Mouse (Mus musculus) hindbrain, embryonic 14.5 days (tissue): ENCODE measurements at regions not wholly inside any gene's neighbourhood (a gene's known extent, or its start where the extent isn't known, plus 50 kb on each side); places are given as distances from the start of the nearest gene placed in this dataset.

Source experiments
- ATAC-seq: fragments of 200-750 bp; cut with Nextera tagmentation; 2 replicates; pipeline ENCODE4 v1.8.0; 2017; ENCODE audit warnings: moderate number of reproducible peaks, mild to moderate bottlenecking, moderate TSS enrichment, moderate library complexity; ENCODE audit not compliant: low FRiP score
- DNase-seq: peaks from one replicate; pipeline ENCODE4 v3.0.0-alpha.2; 2015; ENCODE audit warnings: low spot score
- H3K27ac ChIP-seq: fragments of 300-500 bp; sonication (generic); 2 replicates; pipeline ENCODE4 v1.5.1; 2014; ENCODE audit warnings: mild to moderate bottlenecking, moderate library complexity
- H3K27me3 ChIP-seq: fragments of 300-500 bp; sonication (generic); 2 replicates; pipeline ENCODE4 v1.6.1; 2014; ENCODE audit warnings: mild to moderate bottlenecking, low read length, mixed read lengths; ENCODE audit not compliant: control insufficient read depth, insufficient read depth
- H3K36me3 ChIP-seq: fragments of 300-500 bp; sonication (generic); replicated peaks from 2 replicates; pipeline ENCODE4 v1.6.1; 2014; ENCODE audit not compliant: control insufficient read depth, insufficient read depth
- H3K4me1 ChIP-seq: fragments of 300-500 bp; sonication (generic); replicated peaks from 2 replicates; pipeline ENCODE4 v1.6.1; 2014; ENCODE audit warnings: antibody characterized with exemption, low read length, mixed read lengths; ENCODE audit not compliant: control insufficient read depth, insufficient read depth
- H3K4me2 ChIP-seq: fragments of 300-500 bp; sonication (generic); replicated peaks from 2 replicates; pipeline ENCODE4 v1.6.1; 2014; ENCODE audit warnings: mild to moderate bottlenecking, moderate library complexity
- H3K4me3 ChIP-seq: fragments of 300-500 bp; sonication (generic); replicated peaks from 2 replicates; pipeline ENCODE4 v1.5.1; 2014; ENCODE audit warnings: mild to moderate bottlenecking, low read length
- H3K9ac ChIP-seq: fragments of 300-500 bp; sonication (generic); 2 replicates; pipeline ENCODE4 v1.6.1; 2014
- H3K9me3 ChIP-seq: fragments of 300-500 bp; sonication (generic); 2 replicates; pipeline ENCODE4 v1.6.1; 2016; ENCODE audit warnings: low read length; ENCODE audit not compliant: control insufficient read depth
- WGBS: fragments of 180-500 bp; shearing (Covaris S2); extraction: QIAGEN DNeasy Blood & Tissue Kit; methylation state at CpG from one replicate; pipeline ENCODE4 v1.1.7; 2014; 5-methylcytosine and 5-hydroxymethylcytosine counted together

DNA sequence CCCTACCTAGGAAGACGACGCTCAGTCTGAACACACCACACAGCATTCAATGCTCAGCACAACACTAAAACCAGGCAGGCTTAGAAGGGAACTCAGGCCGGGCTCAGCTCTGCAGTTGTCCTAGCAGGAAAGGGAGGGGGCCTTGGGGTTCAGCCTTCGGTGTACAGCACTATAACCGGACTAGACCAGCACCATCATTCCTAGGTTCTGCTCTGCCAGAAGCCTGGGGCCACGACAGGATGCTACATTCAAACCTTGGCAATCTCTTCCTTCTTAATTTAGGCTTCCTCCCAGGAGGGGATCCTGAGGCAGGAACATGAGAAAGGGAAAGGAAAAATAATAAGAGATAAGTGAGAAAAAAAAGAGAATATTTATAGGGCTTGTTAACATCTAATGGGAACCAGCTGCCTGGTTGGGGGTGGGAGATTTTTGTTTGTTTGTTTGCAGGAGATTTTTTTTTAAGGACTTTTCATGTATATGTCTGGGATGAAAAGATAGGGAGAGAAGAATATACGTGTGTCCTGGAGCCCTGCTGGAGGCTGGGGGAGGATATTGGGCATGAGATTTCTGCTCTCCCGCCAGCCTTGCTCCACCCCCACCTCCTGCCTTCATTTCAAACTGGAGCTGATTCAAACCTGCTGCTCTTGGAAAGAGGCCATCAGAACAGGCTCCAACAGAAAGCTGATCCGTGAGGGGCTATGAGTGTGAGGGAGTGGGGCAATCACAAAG, 73.8 kb upstream of the Boc start:
- WGBS: 31% methylated on average over 9 of the region's 9 CpGs
- DNase-seq: peak; percentile 75

DNA sequence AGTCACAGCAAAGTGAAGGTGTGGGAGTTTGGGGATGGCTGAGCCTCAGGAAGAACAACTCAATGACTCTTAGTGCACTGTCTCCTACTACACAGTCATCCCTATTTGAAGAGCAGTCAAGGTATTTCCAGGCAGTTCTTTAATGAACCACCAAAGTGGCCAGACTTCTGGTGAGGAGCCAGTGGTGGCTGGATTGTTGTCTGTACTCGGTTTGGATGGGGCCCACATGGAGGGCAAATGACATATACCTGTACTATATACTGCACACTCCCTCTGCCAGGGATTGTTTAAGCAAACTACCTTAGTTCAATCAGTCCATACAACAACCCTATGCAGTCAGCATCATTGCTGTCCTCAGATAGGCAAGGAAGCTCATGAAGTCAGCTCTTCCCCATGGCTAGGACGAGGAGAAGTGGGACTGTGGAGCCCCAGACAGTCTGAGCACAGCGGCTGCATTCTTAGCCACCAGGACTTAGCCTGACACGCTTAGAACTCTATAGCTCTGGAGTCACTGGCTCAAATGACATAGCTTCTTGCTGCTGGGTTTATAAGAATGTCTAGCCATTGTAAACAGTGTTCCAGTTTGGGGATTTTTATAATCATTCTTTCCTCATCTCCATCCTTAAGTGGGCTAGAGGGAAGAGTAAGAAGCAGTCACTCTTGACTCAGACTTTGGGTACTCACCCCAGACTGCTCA, 72.8 kb upstream of the Boc start:
- ATAC-seq (no peak), DNase-seq (no peak)
- H3K4me2 ChIP-seq: no peak overlapping the region
- no peak overlapping the region for H3K4me3 ChIP-seq
- H3K9ac ChIP-seq: no peak overlapping the region
- peak overlapping the region; percentile 66 for H3K27ac ChIP-seq
- H3K4me1 ChIP-seq: peaks cover 17% of the 10 kb centered on the region; the same call in 1 of the 2 replicates
- H3K36me3 ChIP-seq: no peaks in the 10 kb centered on the region
- WGBS: 83% methylated on average over 4 of the region's 4 CpGs
- H3K27me3 ChIP-seq: no peaks in the 10 kb centered on the region
- no peaks in the 10 kb centered on the region for H3K9me3 ChIP-seq

More for the DNA sequence above, 73.8 kb upstream of the Boc start:
- H3K4me3 ChIP-seq: no peak overlapping the region
- H3K4me1 ChIP-seq: peaks cover 17% of the 10 kb centered on the region; the same call in 1 of the 2 replicates
- no peaks in the 10 kb centered on the region for H3K27me3 ChIP-seq
- H3K9me3 ChIP-seq: no peaks in the 10 kb centered on the region
- peak overlapping the region; percentile 66 for H3K27ac ChIP-seq
- peak overlapping the region; percentile 28; the same call in 1 of the 2 replicates for H3K4me2 ChIP-seq
- ATAC-seq: peak; percentile 87; the same call in 1 of the 2 replicates
- no peaks in the 10 kb centered on the region for H3K36me3 ChIP-seq
- no peak overlapping the region for H3K9ac ChIP-seq

DNA sequence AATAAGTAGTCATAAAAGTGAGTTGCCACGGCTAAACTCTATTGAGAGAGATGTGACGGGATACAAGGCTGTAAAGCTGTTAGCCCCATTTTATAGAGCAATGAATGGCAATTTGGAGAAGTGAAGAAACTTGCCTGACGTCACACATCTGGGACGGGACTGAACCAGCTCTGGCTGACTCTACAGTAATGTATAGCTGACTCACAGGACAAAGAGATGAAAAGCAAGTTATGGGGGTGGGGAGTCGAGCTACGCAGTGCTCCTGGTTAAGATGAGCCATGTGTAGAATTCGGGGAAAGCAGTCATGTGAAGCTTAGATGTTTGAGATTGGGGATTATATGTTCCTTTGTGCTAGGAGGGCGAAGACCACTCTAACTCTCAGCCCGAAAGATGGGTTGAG, 72.2 kb upstream of the Boc start:
- Histone ChIP-seq H3K4me3 (no peak overlapping the region), H3K9ac (no peak overlapping the region), H3K4me2 (no peak overlapping the region), H3K27me3 (no peaks in the 10 kb centered on the region), H3K36me3 (no peaks in the 10 kb centered on the region), H3K9me3 (no peaks in the 10 kb centered on the region), H3K4me1 (peaks cover 17% of the 10 kb centered on the region; the same call in 1 of the 2 replicates), H3K27ac (no peak overlapping the region)
- 76% methylated on average over 9 of the region's 9 CpGs for WGBS
- ATAC-seq (no peak), DNase-seq (no peak)

DNA sequence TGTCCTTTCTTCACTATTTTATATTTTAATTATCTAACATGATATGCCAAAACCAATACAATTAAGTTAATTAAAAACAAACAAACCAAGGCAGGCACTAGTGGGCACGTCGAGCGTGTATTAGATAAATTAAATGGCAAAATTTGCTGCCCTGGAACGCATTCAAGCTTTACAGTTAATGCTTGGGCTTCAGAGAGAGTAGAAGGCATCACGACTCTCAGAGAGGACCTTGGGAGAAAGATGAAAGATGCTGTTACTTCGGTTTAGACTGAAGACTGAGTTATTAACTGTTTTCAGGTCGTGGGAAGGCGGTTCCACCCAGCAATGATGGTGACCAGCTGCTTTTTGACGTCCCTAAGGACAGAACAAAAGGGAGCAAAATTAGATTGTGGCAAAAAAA, 71.7 kb upstream of the Boc start:
- H3K27ac ChIP-seq: no peak overlapping the region
- no peak overlapping the region for H3K4me2 ChIP-seq
- 64% methylated on average over 9 of the region's 9 CpGs for WGBS
- H3K4me3 ChIP-seq: no peak overlapping the region
- ATAC-seq: no peak
- H3K9me3 ChIP-seq: no peaks in the 10 kb centered on the region
- no peak overlapping the region for H3K9ac ChIP-seq
- DNase-seq: no peak
- no peaks in the 10 kb centered on the region for H3K27me3 ChIP-seq
- H3K4me1 ChIP-seq: peaks cover 17% of the 10 kb centered on the region; the same call in 1 of the 2 replicates
- H3K36me3 ChIP-seq: no peaks in the 10 kb centered on the region

DNA sequence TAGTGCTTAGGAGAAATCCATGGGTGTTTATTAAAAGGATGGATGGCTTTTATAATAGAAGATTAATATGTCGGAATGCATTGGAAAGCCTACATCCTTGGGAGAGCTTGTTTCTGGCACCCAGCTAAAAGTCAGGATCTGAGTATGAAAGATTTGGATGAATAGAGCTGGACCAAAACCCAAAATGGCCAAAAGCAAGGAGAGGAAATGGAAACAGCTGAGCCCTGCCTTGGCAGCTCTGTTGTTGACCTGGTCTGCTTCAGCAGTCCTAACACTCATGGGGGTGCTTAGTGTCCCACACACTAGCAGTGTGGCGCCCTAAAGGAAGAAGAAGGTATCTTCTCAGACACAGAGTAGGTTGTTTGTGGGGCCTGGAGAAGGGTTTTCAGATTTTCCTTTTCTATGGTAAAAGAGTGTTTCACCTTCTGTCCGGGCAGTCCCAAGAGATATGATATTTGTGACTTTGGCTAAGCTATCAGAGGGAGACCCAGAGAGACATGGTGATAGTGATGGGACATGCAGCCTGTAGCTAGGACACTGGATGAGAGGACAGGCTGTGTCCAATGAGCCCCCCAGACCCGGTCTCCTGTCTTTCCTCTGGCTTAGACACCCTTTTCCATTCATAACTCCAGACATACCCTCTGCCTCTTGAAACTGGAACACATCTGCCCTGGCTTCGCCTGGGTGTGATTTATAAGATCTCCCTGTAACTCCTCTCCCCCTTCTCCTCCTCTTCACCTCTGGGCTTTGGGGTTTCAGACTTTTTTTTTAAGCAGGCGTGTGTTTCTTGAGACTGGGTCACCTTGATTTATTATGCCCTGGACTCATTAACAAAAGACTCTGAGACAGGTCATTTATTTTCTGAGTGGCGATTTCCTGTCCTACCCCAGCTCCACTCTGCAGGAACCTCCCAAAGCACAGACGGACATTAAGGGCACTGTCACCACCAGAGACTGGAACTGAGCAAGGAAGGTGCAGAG, 70.9 kb upstream of the Boc start:
- Histone ChIP-seq H3K27me3 (no peaks in the 10 kb centered on the region), H3K36me3 (no peaks in the 10 kb centered on the region), H3K4me2 (no peak overlapping the region), H3K4me1 (peaks cover 17% of the 10 kb centered on the region; the same call in 1 of the 2 replicates), H3K27ac (no peak overlapping the region), H3K9ac (no peak overlapping the region), H3K4me3 (no peak overlapping the region), H3K9me3 (no peaks in the 10 kb centered on the region)
- no peak for ATAC-seq
- WGBS: 58% methylated on average over 8 of the region's 8 CpGs
- DNase-seq: no peak

DNA sequence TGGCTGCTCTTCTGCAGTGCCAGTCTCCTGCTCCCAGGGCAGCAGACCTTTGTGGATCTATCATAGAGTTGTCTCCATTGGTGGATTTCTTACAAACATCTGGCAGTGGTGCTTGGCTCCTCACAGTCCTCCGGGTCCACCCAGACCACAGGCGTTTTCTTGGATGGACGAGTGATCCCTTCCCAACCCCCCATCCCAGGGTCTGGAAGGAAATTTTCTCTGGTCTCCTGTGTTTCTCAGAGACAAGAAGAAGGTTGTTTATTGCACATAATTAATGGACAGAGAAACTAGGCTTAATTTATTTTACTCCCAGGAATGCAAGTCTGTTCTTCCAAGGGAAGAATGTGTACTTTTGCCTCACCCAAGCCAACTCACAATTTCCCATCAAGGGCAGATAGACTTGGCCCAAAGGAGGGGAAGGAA, 67.2 kb upstream of the Boc start:
- H3K4me1 ChIP-seq: no peaks in the 10 kb centered on the region
- no peaks in the 10 kb centered on the region for H3K36me3 ChIP-seq
- WGBS: 79% methylated on average over 3 of the region's 3 CpGs
- no peak for DNase-seq
- H3K9me3 ChIP-seq: no peaks in the 10 kb centered on the region
- no peak overlapping the region for H3K27ac ChIP-seq
- ATAC-seq: no peak
- H3K4me3 ChIP-seq: no peak overlapping the region
- no peak overlapping the region for H3K4me2 ChIP-seq
- H3K9ac ChIP-seq: no peak overlapping the region
- no peaks in the 10 kb centered on the region for H3K27me3 ChIP-seq

DNA sequence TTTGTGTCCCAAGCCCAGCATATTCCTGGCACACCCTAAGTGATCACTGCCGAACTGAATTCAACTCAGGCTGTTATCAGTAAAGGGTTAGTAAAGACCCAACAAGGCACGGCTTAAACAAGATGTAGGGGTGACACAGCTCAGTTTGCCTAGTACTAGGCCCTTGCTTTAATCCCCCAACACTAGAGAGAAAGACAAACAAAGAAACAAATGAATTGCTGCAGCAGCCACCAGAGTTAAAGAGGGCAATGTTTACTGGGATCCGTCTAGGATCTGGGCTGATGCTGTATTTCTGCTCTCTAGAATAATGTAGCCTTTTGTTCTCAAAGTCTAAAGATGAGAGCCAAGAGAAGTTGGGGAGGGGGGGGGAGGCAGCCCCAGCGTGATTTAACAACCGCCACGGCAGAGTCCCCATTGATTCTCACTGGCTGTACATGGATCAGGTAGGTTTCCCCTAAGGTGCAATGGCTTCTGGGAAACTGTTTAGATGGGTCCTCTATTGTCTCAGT, 66.5 kb upstream of the Boc start:
- ATAC-seq (no peak), DNase-seq (no peak)
- Histone ChIP-seq H3K9ac (no peak overlapping the region), H3K4me1 (no peaks in the 10 kb centered on the region), H3K4me2 (no peak overlapping the region), H3K36me3 (no peaks in the 10 kb centered on the region), H3K4me3 (no peak overlapping the region), H3K27ac (no peak overlapping the region), H3K9me3 (no peaks in the 10 kb centered on the region), H3K27me3 (no peaks in the 10 kb centered on the region)
- WGBS: 58% methylated on average over 6 of the region's 6 CpGs

DNA sequence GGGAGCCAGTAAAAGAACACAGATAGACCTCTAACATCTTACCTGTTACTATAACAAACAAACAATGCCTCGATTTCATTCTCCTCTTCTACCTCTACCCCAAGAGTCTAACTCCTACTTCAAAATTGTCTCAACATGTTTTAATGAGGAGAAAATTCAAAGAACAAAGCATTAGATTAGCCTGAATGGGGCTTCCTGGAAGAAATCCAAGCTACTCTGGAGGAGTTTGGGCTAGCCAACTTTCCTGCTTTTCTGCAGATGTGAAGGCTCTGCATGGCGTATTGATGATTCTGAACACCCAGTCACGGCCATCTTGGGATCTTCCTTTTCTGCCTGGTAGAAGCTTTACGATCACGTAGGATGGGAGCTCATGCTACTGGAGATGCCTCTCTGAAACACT, 62.9 kb upstream of the Boc start:
- H3K4me1 ChIP-seq: peaks cover 7% of the 10 kb centered on the region; the same call in 1 of the 2 replicates
- DNase-seq: no peak
- WGBS: 83% methylated on average over 5 of the region's 5 CpGs

More for the DNA sequence above, 62.9 kb upstream of the Boc start:
- Histone ChIP-seq H3K36me3 (no peaks in the 10 kb centered on the region), H3K9me3 (no peaks in the 10 kb centered on the region), H3K9ac (no peak overlapping the region), H3K27me3 (no peaks in the 10 kb centered on the region), H3K27ac (no peak overlapping the region), H3K4me2 (no peak overlapping the region), H3K4me3 (no peak overlapping the region)
- ATAC-seq: no peak
